Mouse (Mus musculus) stomach, postnatal 0 days (tissue): ENCODE measurements around the gene Afmid.

Experiments used
- CTCF ChIP-seq: IDR thresholded peaks from 2 replicates; pipeline ENCODE4 v1.5.1; 2016; ENCODE audit warnings: antibody characterized with exemption, low read depth, mild to moderate bottlenecking, moderate library complexity
- EP300 ChIP-seq: optimal IDR thresholded peaks from 2 replicates; pipeline ENCODE3; 2016; ENCODE audit warnings: antibody characterized with exemption

DNA sequence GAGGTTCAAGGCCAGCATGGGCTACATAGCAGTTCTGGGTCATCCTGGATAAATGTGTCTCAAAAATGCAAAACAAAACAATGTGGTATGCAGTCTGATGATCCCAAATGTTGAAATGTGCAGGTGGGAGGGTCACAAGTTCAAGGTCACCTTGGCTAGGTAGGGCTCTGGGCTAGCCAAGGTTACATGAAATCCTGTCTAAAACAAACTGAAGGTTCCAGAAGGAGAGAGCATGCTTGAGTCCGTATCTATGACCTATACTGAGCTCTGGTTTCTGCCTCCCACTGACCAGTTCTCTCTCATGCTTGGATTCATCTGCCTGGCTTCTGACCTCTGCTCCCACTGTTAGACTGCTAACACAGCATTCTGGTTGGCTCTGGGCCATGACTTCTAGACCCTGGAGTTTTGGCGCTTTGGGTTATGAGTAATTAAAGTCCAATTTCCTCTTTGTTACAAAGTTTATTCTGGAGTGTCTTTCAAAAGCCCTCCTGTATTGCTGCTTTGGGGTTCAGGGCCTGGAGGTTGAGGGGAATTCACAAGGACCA, 4.0 kb downstream of the Afmid start:
- TF ChIP-seq CTCF (no peak), EP300 (no peak)
